Mouse (Mus musculus) cerebellum, adult 9-10 months (tissue): ENCODE results near the gene Gabbr2.

Source experiments
- DNase-seq: peaks from one replicate; pipeline ENCODE4 v3.0.0; 2022

Gene Gabbr2

GRCm38 (mm10) chr4:46991016-46991958, at the start of gene Gabbr2:
Gene Gabbr2 (minus strand): TSS chr4:46991873.
- DNase-seq, result peak; percentile 81

GRCm38 (mm10) chr4:47039586-47039985, 47.9 kb upstream of the Gabbr2 start:
- DNase-seq, result no peak

DNA sequence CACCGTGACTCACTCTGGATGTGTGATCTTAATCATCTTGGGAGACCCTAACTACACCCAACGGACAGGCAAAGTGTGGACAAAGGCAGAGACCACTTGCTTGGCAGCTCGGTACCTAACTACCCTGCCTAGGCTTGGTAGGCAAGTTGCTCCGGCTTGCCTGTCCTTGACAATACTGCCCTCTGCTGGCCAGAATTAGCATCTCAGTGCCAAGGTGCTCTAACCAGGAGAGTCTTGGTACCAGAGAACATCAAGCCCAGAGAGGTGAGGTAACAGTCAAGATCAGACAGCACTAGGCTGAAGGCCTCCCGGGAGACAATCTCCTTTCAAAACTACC, 45.6 kb upstream of the Gabbr2 start:
- peak; percentile 87 for DNase-seq

DNA sequence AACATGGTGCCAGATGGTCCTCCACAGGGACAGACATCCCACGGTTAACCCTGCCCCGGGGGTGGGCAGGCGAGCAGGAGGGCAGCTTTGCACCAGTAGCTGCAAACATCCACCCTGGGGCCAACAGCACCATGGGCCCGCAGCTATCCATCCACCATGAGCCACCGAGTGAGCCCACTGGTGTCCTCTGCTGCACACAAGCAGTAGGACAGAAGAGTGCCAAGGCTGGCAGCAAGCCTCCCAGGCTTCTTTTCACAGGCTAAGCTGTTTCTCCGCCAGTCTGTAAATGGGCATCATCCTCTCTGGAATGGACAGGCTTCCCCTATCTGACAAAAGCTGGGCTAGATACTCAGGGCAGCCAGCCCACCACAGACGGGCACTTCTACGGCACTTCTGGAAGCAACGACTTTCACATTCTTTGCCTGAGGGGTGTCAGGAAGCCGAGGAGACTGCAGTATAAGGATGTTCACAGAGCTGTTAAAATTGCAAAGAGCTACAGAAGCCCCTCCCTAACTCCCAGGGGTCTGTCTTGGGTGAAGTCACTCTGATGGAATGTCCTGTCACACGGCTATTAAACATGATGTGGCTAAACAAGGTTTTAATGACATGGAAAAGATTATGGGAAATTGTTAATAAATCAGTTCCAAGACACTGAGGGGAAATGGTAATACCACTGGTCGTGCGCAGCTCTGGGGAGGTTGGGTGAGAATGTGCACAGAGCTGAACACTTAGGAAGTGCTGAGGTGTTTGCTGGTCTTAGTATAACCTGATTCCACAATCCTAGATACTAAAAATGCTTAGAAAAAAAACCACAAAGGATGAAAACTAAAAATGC, 45.0 kb upstream of the Gabbr2 start:
- DNase-seq, result no peak

DNA sequence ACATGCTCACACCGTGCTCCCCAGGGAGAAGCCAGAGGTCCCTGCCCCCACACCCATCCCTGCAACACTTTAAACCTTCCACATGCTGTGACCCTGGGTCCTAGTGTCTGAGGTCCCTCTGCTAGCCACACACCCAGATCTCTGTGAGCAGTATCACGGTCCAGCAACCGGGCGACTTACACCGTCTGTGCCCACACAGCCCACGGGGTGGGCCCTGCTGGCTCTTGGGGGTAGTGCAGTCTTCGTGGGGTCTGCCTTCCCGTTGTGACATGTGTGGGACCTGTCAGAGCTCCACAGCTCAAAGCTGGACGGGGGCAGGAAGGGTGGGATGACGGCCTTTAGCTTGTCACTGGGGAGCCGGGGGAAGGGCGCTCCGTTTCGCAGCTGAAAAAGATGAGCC, 43.9 kb upstream of the Gabbr2 start:
- no peak for DNase-seq

GRCm38 (mm10) chr4:47032171-47032570, 40.5 kb upstream of the Gabbr2 start:
- DNase-seq, result no peak

GRCm38 (mm10) chr4:47028791-47029190, 37.1 kb upstream of the Gabbr2 start:
- no peak for DNase-seq

- no peak for DNase-seq
Observed at GRCm38 (mm10) chr4:47023949-47024348, 32.3 kb upstream of the Gabbr2 start.

- DNase-seq, result no peak
Observed at GRCm38 (mm10) chr4:47022804-47023603, 31.3 kb upstream of the Gabbr2 start.

- DNase-seq, result peak; percentile 76
Observed at GRCm38 (mm10) chr4:47020563-47020962, 28.9 kb upstream of the Gabbr2 start.

DNA sequence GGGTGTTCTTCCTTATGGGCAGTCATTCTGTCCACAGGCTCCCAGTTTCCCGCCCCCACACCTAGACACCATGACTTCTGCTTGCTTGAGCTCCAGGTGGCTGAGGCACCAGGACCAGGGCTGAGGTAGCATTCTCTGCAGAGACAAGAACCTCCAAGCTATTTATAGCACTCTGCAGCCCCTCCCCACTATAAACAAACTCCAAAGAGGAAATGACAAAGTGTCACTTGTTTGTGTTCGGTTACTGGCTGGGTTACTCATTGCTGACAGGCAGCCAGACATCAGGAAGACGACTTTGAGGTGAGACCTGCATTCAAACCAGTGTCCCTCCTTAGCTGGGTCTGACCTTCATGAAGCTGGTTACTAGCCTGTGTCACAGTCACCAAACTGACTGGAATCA, 23.5 kb upstream of the Gabbr2 start:
- DNase-seq, result no peak

DNA sequence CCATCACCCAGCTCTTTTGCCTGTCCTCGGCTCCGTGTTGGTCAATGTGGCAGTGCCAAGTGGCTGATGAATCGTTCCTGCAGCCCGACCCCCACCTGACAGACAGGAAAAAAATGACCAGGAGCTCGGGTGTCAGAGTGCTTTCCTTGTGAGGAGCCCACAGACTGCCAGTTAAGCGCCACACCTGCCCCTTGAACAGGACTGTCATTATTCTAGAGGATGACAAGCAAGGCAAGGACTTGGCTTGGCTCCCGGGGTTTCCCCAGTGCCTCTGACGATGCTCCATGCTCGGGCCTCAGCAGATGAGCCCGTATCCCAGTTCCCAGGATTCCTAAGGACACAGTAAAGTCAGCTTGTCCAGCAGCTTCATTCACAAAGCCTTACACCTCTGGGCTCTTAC, 20.8 kb upstream of the Gabbr2 start:
- DNase-seq, result no peak

DNA sequence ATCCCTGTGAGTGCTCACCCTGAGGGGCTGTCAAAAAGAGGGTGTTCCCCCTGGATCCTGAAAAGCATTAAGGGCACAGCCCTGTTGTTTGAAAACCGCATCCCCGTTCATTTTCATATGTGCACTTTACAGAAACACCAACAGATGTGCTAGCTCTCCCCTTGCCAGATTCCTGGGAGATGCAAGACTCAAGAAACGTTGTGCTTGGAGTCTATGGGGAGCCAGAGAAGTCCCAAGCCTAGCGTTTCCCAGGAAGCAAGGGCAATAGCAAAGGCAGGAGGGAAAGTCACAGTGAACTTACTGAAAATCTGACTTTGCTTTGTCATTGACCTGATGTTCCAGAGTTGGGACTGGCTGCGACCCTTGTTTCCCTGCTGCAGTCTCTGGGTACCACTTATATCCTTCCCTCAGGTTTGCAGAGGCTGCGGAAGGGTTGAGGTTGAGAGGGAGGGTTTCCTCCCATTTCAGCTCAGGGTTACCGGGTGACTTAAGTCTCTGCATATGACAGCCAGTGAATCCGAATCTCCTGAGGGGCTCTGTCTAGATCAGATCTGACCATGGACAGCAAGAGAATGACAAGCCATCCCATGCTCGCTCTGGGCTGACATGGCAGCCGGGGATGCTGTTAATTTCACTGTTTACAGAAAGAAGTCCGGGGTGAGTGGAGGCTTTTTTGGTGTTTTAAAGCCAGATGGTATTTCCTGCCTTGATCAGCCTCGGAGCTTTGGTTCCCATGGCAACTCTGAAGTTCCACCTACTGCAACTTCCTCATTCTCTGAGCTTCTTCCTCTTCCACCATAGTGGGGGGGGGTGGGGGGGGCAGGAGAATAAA, 18.9 kb upstream of the Gabbr2 start:
- no peak for DNase-seq

DNA sequence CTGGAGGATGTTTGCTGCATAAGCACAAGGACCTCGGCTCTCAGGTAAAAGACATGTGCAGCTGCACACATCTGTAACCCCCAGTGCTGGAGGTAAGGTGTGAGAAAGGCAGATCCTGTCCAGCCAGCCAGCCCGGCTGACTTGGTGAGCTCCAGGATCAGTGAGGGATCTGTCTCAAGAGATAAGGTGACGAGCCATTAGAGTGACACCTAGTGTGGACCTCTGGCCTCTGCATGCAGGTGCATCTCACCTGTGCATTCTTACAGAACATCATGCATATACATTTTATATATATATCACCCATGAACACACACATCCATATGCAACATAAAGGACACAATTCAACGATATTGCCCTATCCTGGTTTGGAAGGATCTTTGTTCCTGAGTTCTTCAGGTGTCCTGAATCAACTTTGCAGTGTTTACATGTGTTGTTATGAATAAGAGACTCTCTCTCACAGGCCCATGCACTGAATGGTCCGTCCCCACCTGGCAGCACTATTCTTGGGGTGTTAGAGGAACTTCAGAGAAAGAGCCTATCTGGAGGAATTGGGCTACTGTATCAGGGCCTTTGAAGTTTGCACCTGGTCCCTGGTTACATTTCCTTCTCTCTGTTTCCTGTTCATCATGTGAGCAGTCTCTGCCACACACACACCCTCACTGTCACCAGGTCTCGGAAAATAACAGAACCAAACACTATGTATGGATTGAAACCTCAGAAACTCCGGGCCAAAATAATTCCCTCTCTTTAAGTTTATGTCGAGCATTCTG, 9.1 kb upstream of the Gabbr2 start:
- DNase-seq, result peak; percentile 51

GRCm38 (mm10) chr4:46997969-46998368, 6.3 kb upstream of the Gabbr2 start:
- DNase-seq, result no peak

GRCm38 (mm10) chr4:46992827-46993473, 1.3 kb upstream of the Gabbr2 start:
- peak; percentile 50 for DNase-seq

DNA sequence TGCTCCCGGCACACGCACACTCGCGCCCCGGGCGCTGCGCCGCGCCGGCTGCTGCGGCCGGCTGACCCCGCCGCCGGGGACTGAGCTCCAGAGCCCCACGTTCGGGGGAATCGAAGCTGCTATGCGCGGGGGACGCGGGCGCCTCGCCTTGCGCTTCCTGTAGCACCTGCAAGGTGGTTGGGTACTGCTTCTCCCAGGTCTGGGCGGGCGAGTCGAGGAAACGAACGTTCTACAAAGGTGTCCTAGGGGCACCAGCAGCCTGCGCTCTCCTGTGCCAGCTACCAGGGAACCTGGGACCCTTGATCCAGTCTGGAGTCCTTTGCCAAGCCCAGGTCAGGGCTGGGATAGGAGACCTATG, 265 bp upstream of the Gabbr2 start:
- DNase-seq, result no peak

DNA sequence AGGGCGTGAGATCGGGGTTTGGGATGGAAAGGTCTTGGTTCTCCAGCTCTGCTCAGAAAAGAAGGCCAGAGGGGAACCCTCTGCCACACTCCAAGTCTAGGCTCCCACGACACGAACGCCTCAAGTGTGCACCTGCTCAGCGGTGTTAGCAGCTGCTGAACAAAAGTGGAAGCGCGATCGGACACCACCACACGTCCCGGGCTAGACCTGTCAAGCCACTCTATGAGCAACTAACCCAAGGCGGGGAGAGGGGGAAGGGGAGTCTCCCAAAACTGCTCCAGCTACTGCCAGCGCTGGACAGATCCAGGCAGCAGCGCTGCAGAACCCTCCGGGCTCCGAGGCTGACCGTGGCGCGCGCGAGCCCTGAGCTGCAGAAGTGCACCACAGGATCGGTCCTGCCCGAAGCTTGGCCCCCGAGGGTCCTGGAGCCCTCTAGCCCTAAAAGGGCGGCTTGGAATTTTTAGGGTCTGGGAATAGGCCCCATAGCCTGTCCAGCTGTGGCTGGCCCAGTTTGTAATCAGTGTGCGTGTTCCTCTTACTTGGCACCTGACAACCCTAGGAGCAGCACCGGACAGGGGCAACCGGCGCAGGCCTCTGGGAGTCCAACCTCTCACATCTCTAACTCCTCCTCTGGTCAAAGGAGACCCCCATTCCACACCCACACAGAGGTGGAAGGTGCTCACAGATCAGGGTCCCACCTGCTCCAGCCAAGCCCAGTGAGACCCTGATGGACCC, 1.2 kb downstream of the Gabbr2 start:
- peak; percentile 63 for DNase-seq

DNA sequence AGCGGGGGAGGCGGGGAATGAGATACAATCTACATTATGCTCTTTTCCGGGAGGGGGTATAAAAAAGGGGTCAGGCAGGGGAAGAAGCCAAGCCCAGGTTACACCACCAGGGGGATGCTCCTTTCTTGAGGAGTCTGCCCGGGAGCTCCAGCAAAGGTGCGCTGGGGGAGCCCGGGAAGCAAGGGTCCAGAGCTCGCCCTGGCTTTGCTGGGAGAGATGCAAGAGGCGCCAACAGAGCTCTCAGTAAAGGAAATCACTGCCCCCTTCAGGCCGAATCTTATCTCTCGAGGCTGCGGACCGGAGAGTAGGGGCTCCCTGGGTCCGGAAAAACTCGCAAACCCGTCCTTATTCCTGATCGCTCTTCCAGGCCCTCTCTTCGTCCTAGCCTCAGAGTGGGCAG, 1.8 kb downstream of the Gabbr2 start:
- peak; percentile 92 for DNase-seq

DNA sequence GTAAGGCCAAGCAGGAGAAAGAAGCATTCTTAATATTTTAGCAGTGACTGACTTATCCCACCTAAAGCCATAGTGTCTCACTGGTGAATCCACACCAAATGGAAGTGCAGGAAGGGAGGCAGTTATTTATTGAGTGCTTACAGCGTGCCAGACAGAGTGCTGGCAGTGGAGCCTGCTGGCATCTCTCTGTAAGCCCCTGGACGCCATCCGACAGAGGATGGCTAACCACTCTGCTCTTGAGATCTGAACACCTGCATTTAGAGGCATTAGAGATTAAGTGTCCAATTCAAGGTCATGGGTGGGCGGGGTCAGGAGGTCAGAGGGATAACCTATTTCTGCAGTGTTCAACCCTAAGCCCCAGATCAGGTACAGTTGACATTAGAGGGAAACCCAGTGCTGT, 2.8 kb downstream of the Gabbr2 start:
- DNase-seq, result peak; percentile 54
